Mouse (Mus musculus): ENCODE data around the gene Nmur1. TPM values are rescaled to one million over a fixed set of nuclear protein-coding genes. Genes with fewer than 3 reads are reported as not detected.
A peak's percentile ranks its signal among the peaks of the same experiment; 100 is the strongest.

Nmur1 gene
- polyA plus RNA-seq, 1 experiment from 2014 or later, result not detected

- Histone ChIP-seq H3K9me3 (replicated peaks) (no peaks in the 10 kb centered on the region), H3K27ac (replicated peaks) (peak within 1 kb of the TSS; percentile 98), H3K4me1 (replicated peaks) (peaks cover 55% of the 10 kb centered on the region), H3K9ac (peak within 1 kb of the TSS; percentile 90), H3K4me3 (replicated peaks) (peak within 1 kb of the TSS; percentile 96), H3K36me3 (replicated peaks) (peaks cover 36% of the 10 kb centered on the region), H3K27me3 (no peaks in the 10 kb centered on the region), H3K4me2 (peak within 1 kb of the TSS; percentile 94)
- WGBS (ENCODE audit: insufficient replicate concordance), result under 1% methylated on average over 102 of the region's 102 CpGs
- ATAC-seq (ENCODE audit: insufficient read depth), result peak; percentile 95
Measured at GRCm38 (mm10) chr1:86358906-86359797, 66.9 kb downstream of the Nmur1 start, which contains the start of gene Ncl. Gene Ncl, minus strand, starts transcription at chr1:86359400.

GRCm38 (mm10) chr1:86358229-86358905 is 67.7 kb downstream of the Nmur1 start:
- Histone ChIP-seq H3K4me3 (replicated peaks) (peak overlapping the region; percentile 96), H3K9me3 (replicated peaks) (no peaks in the 10 kb centered on the region), H3K36me3 (replicated peaks) (peaks cover 44% of the 10 kb centered on the region), H3K27ac (replicated peaks) (peak overlapping the region; percentile 98), H3K4me1 (replicated peaks) (peaks cover 49% of the 10 kb centered on the region), H3K4me2 (peak overlapping the region; percentile 94), H3K9ac (peak overlapping the region; percentile 90), H3K27me3 (no peaks in the 10 kb centered on the region)
- peak; percentile 23 for ATAC-seq (ENCODE audit: insufficient read depth)
- WGBS (ENCODE audit: insufficient replicate concordance), result under 1% methylated on average over 41 of the region's 41 CpGs

- Histone ChIP-seq H3K4me3 (replicated peaks) (no peak overlapping the region), H3K4me1 (replicated peaks) (peaks cover 19% of the 10 kb centered on the region), H3K4me2 (no peak overlapping the region), H3K9ac (no peak overlapping the region), H3K27me3 (no peaks in the 10 kb centered on the region), H3K9me3 (replicated peaks) (no peaks in the 10 kb centered on the region), H3K36me3 (replicated peaks) (peaks cover 84% of the 10 kb centered on the region), H3K27ac (replicated peaks) (no peak overlapping the region)
- 78% methylated on average over 2 of the region's 2 CpGs for WGBS (ENCODE audit: insufficient replicate concordance)
- ATAC-seq (ENCODE audit: insufficient read depth), result no peak
Measured at GRCm38 (mm10) chr1:86354186-86354585, 71.8 kb downstream of the Nmur1 start.

- H3K9me3 ChIP-seq (replicated peaks), result no peaks in the 10 kb centered on the region
- H3K9ac ChIP-seq, result no peak overlapping the region
- WGBS (ENCODE audit: insufficient replicate concordance), result 76% methylated on average over 8 of the region's 8 CpGs
- H3K27me3 ChIP-seq, result no peaks in the 10 kb centered on the region
- no peak overlapping the region for H3K4me2 ChIP-seq
- no peak overlapping the region for H3K27ac ChIP-seq (replicated peaks)
- H3K4me1 ChIP-seq (replicated peaks), result no peaks in the 10 kb centered on the region
- H3K36me3 ChIP-seq (replicated peaks), result peaks cover 92% of the 10 kb centered on the region
- ATAC-seq (ENCODE audit: insufficient read depth), result no peak
- no peak overlapping the region for H3K4me3 ChIP-seq (replicated peaks)
Measured at GRCm38 (mm10) chr1:86350576-86350975, 75.5 kb downstream of the Nmur1 start.

DNA sequence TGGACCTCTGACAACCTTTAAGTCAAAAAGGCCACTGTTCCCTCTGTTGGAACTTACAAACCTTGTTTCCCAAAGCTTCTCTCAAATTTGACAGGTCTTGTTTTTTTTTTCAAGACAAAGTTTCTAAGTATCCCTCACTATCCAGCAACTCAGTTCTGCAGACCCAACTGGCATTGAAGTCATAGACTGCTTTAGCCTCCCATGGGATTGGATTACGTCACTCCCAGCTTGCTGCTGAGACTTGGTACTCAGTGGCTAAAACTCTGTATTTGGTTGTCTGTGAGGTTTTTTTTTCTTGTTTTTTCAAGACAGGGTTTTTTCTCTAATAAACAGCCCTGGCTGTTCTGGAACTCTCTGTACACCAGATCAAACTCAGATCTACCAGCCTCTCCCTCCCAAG is 76.3 kb downstream of the Nmur1 start:
- WGBS (ENCODE audit: insufficient replicate concordance), result 77% methylated on average over 1 of the region's 1 CpGs
- Histone ChIP-seq H3K4me1 (replicated peaks) (no peaks in the 10 kb centered on the region), H3K27ac (replicated peaks) (no peak overlapping the region), H3K4me3 (replicated peaks) (no peak overlapping the region), H3K9me3 (replicated peaks) (no peaks in the 10 kb centered on the region), H3K9ac (no peak overlapping the region), H3K27me3 (no peaks in the 10 kb centered on the region), H3K36me3 (replicated peaks) (peaks cover 83% of the 10 kb centered on the region), H3K4me2 (no peak overlapping the region)
- no peak for ATAC-seq (ENCODE audit: insufficient read depth)

DNA sequence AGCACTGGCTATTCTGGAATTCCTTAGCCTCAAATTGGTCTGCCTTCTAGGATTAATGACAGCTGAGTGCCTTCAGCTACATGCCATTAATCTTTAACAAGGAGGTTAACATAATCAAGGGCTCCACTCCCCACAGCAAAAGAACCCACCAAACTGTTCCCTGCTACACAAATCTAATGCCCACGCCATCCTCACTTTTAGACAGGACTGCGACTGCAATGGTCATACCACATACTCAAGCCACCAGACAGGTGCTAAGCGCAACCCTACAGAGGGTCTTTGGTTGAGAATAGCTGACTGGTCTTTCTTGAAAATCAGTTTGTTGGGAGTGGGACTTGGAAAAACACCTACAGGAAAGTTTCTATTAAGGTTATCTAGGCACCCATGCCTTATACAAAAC is 76.8 kb downstream of the Nmur1 start:
- Histone ChIP-seq H3K27me3 (no peaks in the 10 kb centered on the region), H3K36me3 (replicated peaks) (peaks cover 78% of the 10 kb centered on the region)
- ATAC-seq (ENCODE audit: insufficient read depth), result no peak

DNA sequence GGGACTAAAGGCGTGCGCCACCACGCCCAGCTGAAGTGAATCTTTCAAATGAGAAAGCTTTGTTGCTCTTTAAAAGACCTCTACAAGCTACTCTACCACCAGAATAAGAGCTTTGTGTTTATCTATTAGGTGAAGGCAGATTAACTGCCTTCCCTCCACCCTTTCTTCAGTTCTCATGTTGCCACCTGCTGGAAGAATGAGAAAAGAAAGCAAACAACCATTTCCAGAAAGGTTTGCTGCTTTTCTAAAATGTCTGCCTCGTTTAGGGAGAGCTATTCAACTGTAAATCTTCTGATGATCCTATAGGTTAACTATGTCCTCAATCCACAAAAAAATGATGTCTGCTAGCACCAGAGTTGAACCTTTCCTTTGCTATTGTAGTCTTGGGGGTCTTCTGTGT is 77.2 kb downstream of the Nmur1 start:
- Histone ChIP-seq H3K9ac (no peak overlapping the region), H3K4me1 (replicated peaks) (no peaks in the 10 kb centered on the region), H3K9me3 (replicated peaks) (no peaks in the 10 kb centered on the region), H3K4me2 (no peak overlapping the region), H3K27me3 (no peaks in the 10 kb centered on the region), H3K36me3 (replicated peaks) (peaks cover 74% of the 10 kb centered on the region), H3K4me3 (replicated peaks) (no peak overlapping the region), H3K27ac (replicated peaks) (no peak overlapping the region)
- ATAC-seq (ENCODE audit: insufficient read depth), result no peak
- 71% methylated on average over 4 of the region's 4 CpGs for WGBS (ENCODE audit: insufficient replicate concordance)

More for the DNA sequence above, 76.8 kb downstream of the Nmur1 start:
- Histone ChIP-seq H3K4me3 (replicated peaks) (no peak overlapping the region), H3K9ac (no peak overlapping the region), H3K27ac (replicated peaks) (no peak overlapping the region), H3K4me1 (replicated peaks) (no peaks in the 10 kb centered on the region), H3K4me2 (no peak overlapping the region), H3K9me3 (replicated peaks) (no peaks in the 10 kb centered on the region)
- 89% methylated on average over 3 of the region's 3 CpGs for WGBS (ENCODE audit: insufficient replicate concordance)

- no peak overlapping the region for H3K27ac ChIP-seq (replicated peaks)
- 63% methylated on average over 1 of the region's 1 CpGs for WGBS (ENCODE audit: insufficient replicate concordance)
- H3K9me3 ChIP-seq (replicated peaks), result no peaks in the 10 kb centered on the region
- no peak overlapping the region for H3K4me2 ChIP-seq
- H3K36me3 ChIP-seq (replicated peaks), result peaks cover 67% of the 10 kb centered on the region
- no peak overlapping the region for H3K9ac ChIP-seq
- no peak for ATAC-seq (ENCODE audit: insufficient read depth)
- H3K27me3 ChIP-seq, result no peaks in the 10 kb centered on the region
- H3K4me1 ChIP-seq (replicated peaks), result no peaks in the 10 kb centered on the region
- H3K4me3 ChIP-seq (replicated peaks), result no peak overlapping the region
Measured at GRCm38 (mm10) chr1:86348083-86348482, 77.9 kb downstream of the Nmur1 start.

- no peaks in the 10 kb centered on the region for H3K27me3 ChIP-seq
- H3K4me1 ChIP-seq (replicated peaks), result no peaks in the 10 kb centered on the region
- no peak overlapping the region for H3K4me3 ChIP-seq (replicated peaks)
- 77% methylated on average over 1 of the region's 1 CpGs for WGBS (ENCODE audit: insufficient replicate concordance)
- H3K4me2 ChIP-seq, result no peak overlapping the region
- H3K27ac ChIP-seq (replicated peaks), result no peak overlapping the region
- no peaks in the 10 kb centered on the region for H3K9me3 ChIP-seq (replicated peaks)
- no peak overlapping the region for H3K9ac ChIP-seq
- ATAC-seq (ENCODE audit: insufficient read depth), result no peak
- H3K36me3 ChIP-seq (replicated peaks), result peaks cover 64% of the 10 kb centered on the region
Measured at GRCm38 (mm10) chr1:86347716-86348045, 78.3 kb downstream of the Nmur1 start.

GRCm38 (mm10) chr1:86346851-86347715 is 78.9 kb downstream of the Nmur1 start:
- Histone ChIP-seq H3K27me3 (no peaks in the 10 kb centered on the region), H3K27ac (replicated peaks) (no peak overlapping the region), H3K9ac (no peak overlapping the region), H3K4me2 (no peak overlapping the region), H3K4me1 (replicated peaks) (no peaks in the 10 kb centered on the region), H3K4me3 (replicated peaks) (no peak overlapping the region), H3K36me3 (replicated peaks) (peaks cover 59% of the 10 kb centered on the region), H3K9me3 (replicated peaks) (no peaks in the 10 kb centered on the region)
- ATAC-seq (ENCODE audit: insufficient read depth), result no peak
- 66% methylated on average over 3 of the region's 3 CpGs for WGBS (ENCODE audit: insufficient replicate concordance)

DNA sequence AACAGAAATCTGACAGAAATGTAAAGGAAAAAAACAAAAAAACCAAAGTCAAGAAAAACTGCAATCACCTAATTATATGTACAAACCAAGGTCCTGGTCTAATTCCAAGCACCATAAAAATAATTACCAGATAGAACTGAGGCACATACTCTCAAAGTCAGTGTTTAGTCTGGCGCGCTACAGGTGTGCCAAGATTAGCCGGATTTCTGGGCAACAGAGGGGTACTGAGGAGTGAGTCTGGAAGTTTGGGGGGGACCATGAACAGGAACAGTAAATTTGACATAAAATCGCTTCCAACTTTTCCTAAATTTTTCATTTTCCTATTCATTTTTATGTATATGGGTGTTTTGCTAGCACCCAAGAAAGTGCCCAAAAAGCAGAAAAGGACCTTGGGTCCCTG is 80.1 kb downstream of the Nmur1 start:
- Histone ChIP-seq H3K4me1 (replicated peaks) (no peaks in the 10 kb centered on the region), H3K27ac (replicated peaks) (no peak overlapping the region), H3K27me3 (no peaks in the 10 kb centered on the region), H3K4me2 (no peak overlapping the region), H3K4me3 (replicated peaks) (no peak overlapping the region), H3K36me3 (replicated peaks) (peaks cover 47% of the 10 kb centered on the region), H3K9me3 (replicated peaks) (no peaks in the 10 kb centered on the region), H3K9ac (no peak overlapping the region)
- 82% methylated on average over 4 of the region's 4 CpGs for WGBS (ENCODE audit: insufficient replicate concordance)
- ATAC-seq (ENCODE audit: insufficient read depth), result no peak
